Mouse (Mus musculus): ENCODE measurements around the gene Neurl1a. TPM values are rescaled to one million over a fixed set of nuclear protein-coding genes. Genes with fewer than 3 reads are reported as not detected.
A peak's percentile ranks its signal among the peaks of the same experiment; 100 is the strongest.

Neurl1a gene
- polyA plus RNA-seq, 1 experiment from 2014 or later, result 15.4 TPM

DNA sequence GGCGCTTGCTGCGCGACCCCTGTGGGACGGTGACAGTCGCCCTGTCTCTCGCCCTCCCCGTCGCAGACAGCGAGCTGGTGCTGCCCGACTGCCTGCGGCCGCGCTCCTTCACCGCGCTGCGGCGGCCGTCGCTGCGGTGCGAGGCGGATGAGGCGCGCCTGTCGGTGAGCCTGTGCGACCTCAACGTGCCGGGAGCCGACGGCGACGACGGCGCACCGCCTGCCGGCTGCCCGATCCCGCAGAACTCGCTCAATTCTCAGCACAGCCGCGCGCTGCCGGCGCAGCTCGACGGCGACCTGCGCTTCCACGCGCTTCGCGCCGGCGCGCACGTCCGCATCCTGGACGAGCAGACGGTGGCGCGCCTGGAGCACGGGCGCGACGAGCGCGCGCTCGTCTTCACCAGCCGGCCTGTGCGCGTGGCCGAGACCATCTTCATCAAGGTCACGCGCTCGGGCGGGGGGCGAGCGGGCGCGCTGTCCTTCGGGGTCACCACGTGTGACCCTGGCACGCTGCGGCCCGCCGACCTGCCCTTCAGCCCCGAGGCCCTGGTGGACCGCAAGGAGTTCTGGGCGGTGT, 74.5 kb downstream of the Neurl1a start:
- no peak overlapping the region for H3K27ac ChIP-seq (replicated peaks)

DNA sequence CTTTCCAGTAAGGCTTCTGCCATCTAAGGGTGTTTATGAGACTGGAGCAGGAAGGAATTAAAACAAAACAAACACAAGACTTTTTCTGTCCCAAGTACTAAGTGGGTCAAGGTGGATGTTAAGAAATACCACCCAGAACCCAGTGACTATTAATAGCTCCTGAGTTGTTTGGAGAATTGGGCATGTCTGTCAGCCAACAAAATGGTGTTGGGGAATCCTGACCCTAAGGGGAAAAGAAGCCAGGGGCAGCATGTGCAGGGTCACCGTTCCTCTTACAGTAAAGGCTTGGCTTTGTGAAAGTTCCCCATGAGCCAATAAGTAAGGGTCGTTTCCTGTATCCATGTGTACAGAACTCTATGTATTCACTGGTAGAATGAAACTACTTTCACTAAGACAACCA, 76.4 kb downstream of the Neurl1a start:
- Histone ChIP-seq H3K4me3 (replicated peaks) (no peak overlapping the region), H3K27me3 (replicated peaks) (peaks cover 36% of the 10 kb centered on the region), H3K36me3 (no peaks in the 10 kb centered on the region), H3K27ac (replicated peaks) (no peak overlapping the region), H3K4me2 (no peak overlapping the region), H3K9ac (replicated peaks) (no peak overlapping the region), H3K9me3 (replicated peaks) (no peaks in the 10 kb centered on the region), H3K4me1 (peaks cover 9% of the 10 kb centered on the region)
- WGBS, result 68% methylated on average over 2 of the region's 2 CpGs
- no peak for ATAC-seq (ENCODE audit: low FRiP score)

More for the DNA sequence above, 74.5 kb downstream of the Neurl1a start:
- no peaks in the 10 kb centered on the region for H3K36me3 ChIP-seq
- H3K9me3 ChIP-seq (replicated peaks), result no peaks in the 10 kb centered on the region
- peak overlapping the region; percentile 60 for H3K4me2 ChIP-seq
- H3K4me3 ChIP-seq (replicated peaks), result peak overlapping the region; percentile 37
- peaks cover 40% of the 10 kb centered on the region for H3K27me3 ChIP-seq (replicated peaks)
- peaks cover 9% of the 10 kb centered on the region for H3K4me1 ChIP-seq
- ATAC-seq (ENCODE audit: low FRiP score), result peak; percentile 36; the same call in 1 of the 2 replicates
- H3K9ac ChIP-seq (replicated peaks), result no peak overlapping the region
- WGBS, result 5% methylated on average over 90 of the region's 90 CpGs

DNA sequence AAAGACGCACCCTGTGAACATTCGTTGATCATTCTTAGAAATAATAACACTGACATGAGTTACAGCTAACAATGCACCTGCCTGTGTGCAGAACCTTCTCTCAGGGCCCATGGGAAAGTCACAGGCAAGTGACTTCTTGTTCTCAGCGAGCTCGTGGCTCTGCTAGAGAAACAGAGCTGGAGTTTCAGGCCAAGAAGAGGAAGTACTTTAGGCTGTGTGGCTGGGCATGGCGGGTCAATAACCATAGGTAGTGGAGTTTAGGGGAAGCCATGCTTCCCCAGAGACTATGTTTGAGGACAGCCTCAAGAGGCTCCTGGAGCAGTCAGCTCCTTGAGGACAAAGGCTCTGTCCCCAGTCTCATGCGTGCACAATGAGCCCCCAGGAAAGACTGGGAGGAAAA, 77.3 kb downstream of the Neurl1a start:
- Histone ChIP-seq H3K27ac (replicated peaks) (no peak overlapping the region), H3K4me3 (replicated peaks) (no peak overlapping the region), H3K36me3 (no peaks in the 10 kb centered on the region), H3K9ac (replicated peaks) (no peak overlapping the region), H3K27me3 (replicated peaks) (peaks cover 36% of the 10 kb centered on the region), H3K4me1 (peaks cover 9% of the 10 kb centered on the region), H3K9me3 (replicated peaks) (no peaks in the 10 kb centered on the region), H3K4me2 (no peak overlapping the region)
- no peak for ATAC-seq (ENCODE audit: low FRiP score)
- 80% methylated on average over 6 of the region's 6 CpGs for WGBS

DNA sequence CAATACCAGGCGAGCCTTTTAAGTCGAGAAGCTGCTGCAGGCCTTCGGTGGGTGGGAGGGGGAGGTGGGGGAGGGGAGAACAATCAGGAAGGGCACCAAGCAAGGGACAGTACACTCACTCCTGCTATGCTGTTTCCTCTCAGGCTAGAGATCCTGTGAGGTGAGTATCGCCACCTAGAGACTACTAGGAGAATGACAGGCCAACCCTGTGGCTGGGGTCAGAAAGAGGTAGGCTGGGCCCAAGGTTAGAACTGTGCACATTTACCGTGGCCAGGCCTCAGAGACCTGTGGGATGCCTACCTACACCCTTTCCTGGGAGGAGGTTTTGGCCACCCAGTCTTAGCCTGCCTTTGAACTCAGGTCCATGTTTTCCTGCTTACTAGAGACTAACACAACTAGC, 81.0 kb downstream of the Neurl1a start:
- Histone ChIP-seq H3K4me2 (no peak overlapping the region), H3K27me3 (replicated peaks) (peaks cover under 1% of the 10 kb centered on the region; the same call in 1 of the 2 replicates), H3K4me1 (no peaks in the 10 kb centered on the region), H3K27ac (replicated peaks) (no peak overlapping the region), H3K9me3 (replicated peaks) (no peaks in the 10 kb centered on the region), H3K9ac (replicated peaks) (no peak overlapping the region), H3K36me3 (no peaks in the 10 kb centered on the region), H3K4me3 (replicated peaks) (no peak overlapping the region)
- ATAC-seq (ENCODE audit: low FRiP score), result no peak
- 4% methylated on average over 5 of the region's 5 CpGs for WGBS

DNA sequence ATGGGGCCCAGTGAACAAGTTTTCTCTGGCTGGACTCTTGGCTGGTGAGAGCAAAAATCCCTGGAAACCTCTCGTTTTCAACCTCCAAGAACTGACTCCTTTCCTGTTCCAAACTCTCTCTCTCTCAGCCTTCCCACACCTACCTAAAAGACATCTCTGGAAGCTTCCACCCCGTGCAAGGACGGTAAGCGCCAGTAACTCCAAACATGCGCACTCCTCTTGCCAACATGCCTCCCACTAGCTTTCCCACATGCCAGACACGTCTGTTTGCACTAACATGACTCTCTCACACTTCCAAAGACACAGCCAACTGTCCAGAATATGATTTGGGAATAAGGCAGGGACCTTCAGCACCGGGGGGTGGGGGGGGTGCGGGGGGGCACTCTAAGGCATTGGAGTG, 82.6 kb downstream of the Neurl1a start:
- no peaks in the 10 kb centered on the region for H3K27me3 ChIP-seq (replicated peaks)
- H3K36me3 ChIP-seq, result no peaks in the 10 kb centered on the region
- H3K4me2 ChIP-seq, result no peak overlapping the region
- H3K9ac ChIP-seq (replicated peaks), result no peak overlapping the region
- 84% methylated on average over 8 of the region's 8 CpGs for WGBS
- H3K4me1 ChIP-seq, result no peaks in the 10 kb centered on the region
- no peaks in the 10 kb centered on the region for H3K9me3 ChIP-seq (replicated peaks)
- H3K4me3 ChIP-seq (replicated peaks), result no peak overlapping the region
- H3K27ac ChIP-seq (replicated peaks), result no peak overlapping the region
- no peak for ATAC-seq (ENCODE audit: low FRiP score)

DNA sequence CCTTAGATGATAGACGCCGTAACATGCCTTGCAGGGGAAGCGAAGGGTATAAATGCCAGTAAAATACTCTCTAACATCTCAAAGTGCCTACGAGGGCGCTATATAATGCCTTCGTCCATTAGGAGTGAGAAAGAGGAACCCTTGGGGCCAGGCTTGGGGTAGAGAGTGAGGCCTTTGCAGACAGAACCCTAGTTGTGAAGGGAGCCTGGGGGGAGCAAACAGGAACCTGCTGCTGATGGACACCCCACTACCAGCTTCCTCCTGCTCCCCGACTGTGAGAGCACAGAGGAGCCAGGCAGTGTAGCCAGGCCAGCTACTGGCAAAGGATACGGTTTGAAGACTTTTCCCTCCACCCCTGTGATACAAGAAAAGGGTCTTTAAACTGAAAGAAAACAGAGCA, 85.0 kb downstream of the Neurl1a start:
- H3K4me3 ChIP-seq (replicated peaks), result no peak overlapping the region
- peaks cover 21% of the 10 kb centered on the region for H3K36me3 ChIP-seq
- no peak overlapping the region for H3K27ac ChIP-seq (replicated peaks)
- H3K9me3 ChIP-seq (replicated peaks), result no peaks in the 10 kb centered on the region
- no peak overlapping the region for H3K4me2 ChIP-seq
- H3K27me3 ChIP-seq (replicated peaks), result no peaks in the 10 kb centered on the region
- 89% methylated on average over 8 of the region's 8 CpGs for WGBS
- no peak for ATAC-seq (ENCODE audit: low FRiP score)
- no peak overlapping the region for H3K9ac ChIP-seq (replicated peaks)
- no peaks in the 10 kb centered on the region for H3K4me1 ChIP-seq

DNA sequence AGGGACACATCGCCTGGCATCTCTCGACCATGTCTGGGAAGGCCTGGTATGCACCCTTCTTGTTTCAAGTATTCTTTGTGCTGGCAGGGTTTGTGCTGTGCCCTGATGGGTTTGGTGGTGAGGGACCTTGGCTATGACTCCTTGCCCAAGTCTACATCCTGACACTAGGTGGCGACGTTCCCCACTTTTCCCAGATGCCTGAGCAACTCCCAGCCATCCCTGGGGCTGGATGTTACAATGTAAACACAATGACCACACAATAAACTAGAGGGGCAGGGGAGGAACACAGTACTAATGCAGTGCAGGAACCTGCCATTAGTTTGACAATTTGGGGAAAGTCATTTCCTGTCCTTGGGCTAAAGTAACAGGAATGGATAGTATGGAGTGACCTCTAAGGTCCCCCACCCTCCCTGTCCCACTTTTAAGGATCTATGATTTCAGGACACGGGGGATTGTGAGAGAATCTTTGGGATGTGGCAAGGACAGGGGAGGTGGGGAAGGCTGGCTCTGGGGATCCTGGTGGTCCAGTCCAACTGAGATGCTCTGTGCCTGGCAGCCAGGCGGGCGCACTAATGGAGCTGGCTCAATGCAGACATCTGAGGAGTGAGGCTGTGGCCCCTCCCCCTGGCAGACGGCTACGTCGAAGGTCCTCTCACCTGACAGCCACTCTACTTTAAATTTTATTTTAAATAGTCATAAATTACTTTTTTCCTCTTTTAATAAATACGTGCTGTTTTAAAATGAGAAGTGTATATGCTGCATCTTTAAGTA, 85.9 kb downstream of the Neurl1a start:
- peaks cover 21% of the 10 kb centered on the region for H3K36me3 ChIP-seq
- H3K9ac ChIP-seq (replicated peaks), result no peak overlapping the region
- peak; percentile 35; the same call in 1 of the 2 replicates for ATAC-seq (ENCODE audit: low FRiP score)
- no peak overlapping the region for H3K4me2 ChIP-seq
- H3K27ac ChIP-seq (replicated peaks), result no peak overlapping the region
- 44% methylated on average over 11 of the region's 11 CpGs for WGBS
- H3K27me3 ChIP-seq (replicated peaks), result no peaks in the 10 kb centered on the region
- H3K4me3 ChIP-seq (replicated peaks), result no peak overlapping the region
- H3K9me3 ChIP-seq (replicated peaks), result no peaks in the 10 kb centered on the region
- no peaks in the 10 kb centered on the region for H3K4me1 ChIP-seq

DNA sequence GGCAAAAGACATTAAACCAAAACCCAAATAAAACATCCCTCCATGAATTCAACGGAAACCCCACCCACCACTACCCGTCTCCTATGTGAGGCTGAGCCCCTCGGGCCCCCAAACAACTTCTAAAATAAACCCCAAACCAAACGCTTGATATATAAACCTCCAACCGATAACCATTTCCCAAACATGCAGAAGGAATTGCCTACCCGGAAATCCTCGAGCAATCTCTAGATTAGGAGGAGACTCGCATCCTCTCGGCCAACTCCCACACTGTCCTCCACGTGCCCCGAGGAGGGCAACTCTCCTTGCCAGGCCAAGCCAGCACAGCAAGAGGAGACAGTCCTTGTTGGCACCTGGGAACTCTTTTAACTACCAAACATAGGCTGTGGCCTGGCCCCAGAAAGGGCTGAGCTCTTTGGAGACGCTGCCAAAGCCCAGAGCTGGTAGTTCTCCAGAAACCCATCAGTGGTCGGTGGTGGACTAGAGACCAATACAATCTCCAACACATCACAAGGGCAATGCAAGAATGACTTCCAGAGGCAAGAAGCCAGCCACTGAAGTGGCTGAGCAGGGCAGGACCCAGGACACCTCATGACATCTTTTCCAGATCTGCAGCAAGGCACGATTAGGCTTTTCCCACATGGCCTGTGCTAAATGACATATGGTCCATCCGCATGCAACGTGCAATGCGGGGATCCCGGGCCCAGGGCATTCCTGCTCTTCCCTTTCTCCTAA, 87.6 kb downstream of the Neurl1a start:
- ATAC-seq (ENCODE audit: low FRiP score), result no peak
- no peak overlapping the region for H3K9ac ChIP-seq (replicated peaks)
- no peak overlapping the region for H3K4me2 ChIP-seq
- 92% methylated on average over 18 of the region's 18 CpGs for WGBS
- H3K4me1 ChIP-seq, result no peaks in the 10 kb centered on the region
- peaks cover 21% of the 10 kb centered on the region for H3K36me3 ChIP-seq
- no peak overlapping the region for H3K4me3 ChIP-seq (replicated peaks)
- no peaks in the 10 kb centered on the region for H3K9me3 ChIP-seq (replicated peaks)
- H3K27me3 ChIP-seq (replicated peaks), result no peaks in the 10 kb centered on the region
- no peak overlapping the region for H3K27ac ChIP-seq (replicated peaks)

DNA sequence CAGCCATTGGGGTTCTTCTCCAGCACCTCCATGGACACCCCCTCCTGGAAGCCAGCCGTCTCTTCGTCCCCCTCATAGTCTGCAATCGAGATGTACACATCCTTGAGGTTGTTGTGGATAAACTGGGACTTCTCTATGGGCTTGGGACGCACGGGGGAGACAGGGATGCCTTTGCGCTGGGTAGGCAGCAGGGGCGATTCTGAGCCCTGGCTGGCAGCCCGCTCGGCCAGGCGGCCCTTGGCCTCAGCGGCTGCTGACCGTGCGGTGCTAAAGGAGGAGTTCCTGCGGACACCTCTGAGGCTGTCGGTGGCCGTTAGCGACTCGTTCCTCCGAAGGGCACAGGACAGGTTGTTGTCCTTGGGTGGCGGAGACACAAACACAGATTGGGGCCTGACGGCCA, 88.4 kb downstream of the Neurl1a start:
- WGBS, result 91% methylated on average over 21 of the region's 21 CpGs

DNA sequence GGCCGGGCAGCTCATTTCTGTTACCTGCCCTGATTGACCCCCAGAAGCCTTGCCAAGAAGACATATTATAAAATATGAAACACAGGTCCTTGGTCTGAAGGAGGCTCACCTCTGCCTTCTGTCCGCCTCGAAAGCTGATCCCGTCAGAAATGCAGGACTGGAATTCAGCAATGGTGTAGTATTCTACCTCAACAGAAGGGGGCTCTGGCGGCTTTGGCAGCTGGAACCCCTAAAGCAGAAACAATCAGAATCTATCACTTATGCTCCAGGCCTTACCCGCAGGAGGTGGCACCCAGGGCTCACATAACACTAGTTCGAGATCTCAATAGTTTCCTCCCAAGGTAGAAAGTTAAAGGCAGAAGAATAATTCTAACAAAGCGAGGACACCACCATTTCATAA, 91.1 kb downstream of the Neurl1a start:
- no peaks in the 10 kb centered on the region for H3K9me3 ChIP-seq (replicated peaks)
- no peak for ATAC-seq (ENCODE audit: low FRiP score)
- no peaks in the 10 kb centered on the region for H3K4me1 ChIP-seq
- WGBS, result 52% methylated on average over 8 of the region's 8 CpGs
- H3K4me2 ChIP-seq, result no peak overlapping the region
- H3K27me3 ChIP-seq (replicated peaks), result no peaks in the 10 kb centered on the region
- no peak overlapping the region for H3K4me3 ChIP-seq (replicated peaks)
- H3K36me3 ChIP-seq, result peaks cover 33% of the 10 kb centered on the region
- H3K27ac ChIP-seq (replicated peaks), result no peak overlapping the region
- no peak overlapping the region for H3K9ac ChIP-seq (replicated peaks)

More for the DNA sequence above, 88.4 kb downstream of the Neurl1a start:
- Histone ChIP-seq H3K4me2 (no peak overlapping the region), H3K36me3 (peaks cover 25% of the 10 kb centered on the region), H3K4me3 (replicated peaks) (no peak overlapping the region), H3K27ac (replicated peaks) (no peak overlapping the region), H3K4me1 (no peaks in the 10 kb centered on the region), H3K9ac (replicated peaks) (no peak overlapping the region), H3K9me3 (replicated peaks) (no peaks in the 10 kb centered on the region), H3K27me3 (replicated peaks) (no peaks in the 10 kb centered on the region)
- no peak for ATAC-seq (ENCODE audit: low FRiP score)

DNA sequence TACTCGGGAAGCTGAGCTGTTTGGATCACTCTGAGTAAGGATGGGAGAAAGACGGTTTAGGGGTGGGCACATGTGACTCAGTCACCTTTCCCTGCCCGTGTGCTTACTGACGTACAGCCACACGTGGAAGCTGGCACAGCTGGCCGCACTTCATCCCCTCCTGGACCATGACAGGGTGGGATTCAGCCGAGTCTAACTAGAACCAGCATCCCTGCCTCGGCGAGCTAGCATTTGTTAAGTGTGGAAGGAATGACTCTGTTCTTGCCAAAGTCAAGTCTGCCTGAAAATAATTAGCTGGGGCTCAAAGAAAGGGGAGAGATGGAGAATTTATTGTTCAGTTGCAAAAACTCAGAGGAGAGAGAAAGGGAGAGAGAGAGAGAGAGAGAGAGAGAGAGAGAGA, 91.9 kb downstream of the Neurl1a start:
- no peak overlapping the region for H3K27ac ChIP-seq (replicated peaks)
- no peak overlapping the region for H3K9ac ChIP-seq (replicated peaks)
- peaks cover 33% of the 10 kb centered on the region for H3K36me3 ChIP-seq
- WGBS, result 84% methylated on average over 9 of the region's 9 CpGs
- no peaks in the 10 kb centered on the region for H3K4me1 ChIP-seq
- H3K4me2 ChIP-seq, result no peak overlapping the region
- ATAC-seq (ENCODE audit: low FRiP score), result no peak
- H3K27me3 ChIP-seq (replicated peaks), result no peaks in the 10 kb centered on the region
- H3K4me3 ChIP-seq (replicated peaks), result no peak overlapping the region
- no peaks in the 10 kb centered on the region for H3K9me3 ChIP-seq (replicated peaks)

DNA sequence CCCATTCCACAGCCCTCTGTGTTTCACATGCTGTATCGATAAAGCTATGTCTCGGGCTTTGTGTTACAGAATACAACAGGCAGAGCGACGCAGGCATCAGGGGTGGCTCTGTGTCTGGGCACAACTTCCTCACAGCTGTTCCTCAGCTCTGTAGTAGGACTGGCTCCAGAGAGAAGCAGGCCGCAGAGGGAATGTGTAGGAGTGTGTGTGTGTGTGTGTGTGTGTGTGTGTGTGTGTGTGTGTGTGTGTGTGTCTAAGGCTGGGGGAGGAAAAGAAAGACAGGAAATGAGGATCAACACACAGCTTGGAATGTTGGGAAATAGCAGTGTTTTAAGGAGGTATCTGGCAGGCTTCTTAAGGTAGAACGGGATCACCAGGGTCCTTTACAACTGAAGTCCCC, 98.1 kb downstream of the Neurl1a start:
- H3K9me3 ChIP-seq (replicated peaks), result no peaks in the 10 kb centered on the region
- H3K9ac ChIP-seq (replicated peaks), result no peak overlapping the region
- H3K27me3 ChIP-seq (replicated peaks), result no peaks in the 10 kb centered on the region
- H3K4me3 ChIP-seq (replicated peaks), result no peak overlapping the region
- no peak overlapping the region for H3K4me2 ChIP-seq
- H3K27ac ChIP-seq (replicated peaks), result no peak overlapping the region
- peaks cover 8% of the 10 kb centered on the region; the same call in 1 of the 2 replicates for H3K36me3 ChIP-seq
- peaks cover 11% of the 10 kb centered on the region; the same call in 1 of the 2 replicates for H3K4me1 ChIP-seq
- 89% methylated on average over 6 of the region's 6 CpGs for WGBS
- ATAC-seq (ENCODE audit: low FRiP score), result no peak

All from neural tube, embryonic 15.5 days (tissue).